Mouse (Mus musculus): ENCODE measurements around the gene Jdp2. TPM values are rescaled to one million over a fixed set of nuclear protein-coding genes. Genes with fewer than 3 reads are reported as not detected.

The Jdp2 gene
- polyA plus RNA-seq, 1 experiment from 2014 or later, result 0.24 TPM

DNA sequence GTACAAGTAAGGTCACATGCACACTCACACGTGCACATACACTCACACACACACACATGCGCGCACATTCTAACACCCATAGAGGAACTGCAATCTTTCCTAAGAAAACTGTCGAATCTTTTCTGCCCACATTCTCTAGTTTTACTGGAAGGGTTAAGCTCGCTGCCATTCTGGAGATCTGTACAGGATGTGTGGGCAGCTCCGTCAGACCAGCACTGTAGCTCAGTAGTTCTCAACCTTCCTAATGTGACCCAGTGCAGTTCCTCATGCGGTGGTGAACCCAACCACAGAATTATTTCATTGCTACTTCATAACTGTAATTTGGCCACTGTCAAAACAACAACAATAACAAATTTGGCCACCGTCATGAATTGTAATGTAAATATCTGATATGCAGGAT lies 75.1 kb downstream of the Jdp2 start:
- Histone ChIP-seq H3K4me3 (replicated peaks) (no peak overlapping the region), H3K27ac (no peak overlapping the region), H3K27me3 (no peaks in the 10 kb centered on the region), H3K36me3 (no peaks in the 10 kb centered on the region), H3K4me2 (replicated peaks) (no peak overlapping the region), H3K9me3 (no peaks in the 10 kb centered on the region; the same call in 1 of the 2 replicates), H3K9ac (replicated peaks) (no peak overlapping the region), H3K4me1 (replicated peaks) (0 out of 2 replicates have a peak, but pooled peaks cover under 1% of the 10 kb centered on the region)
- ATAC-seq, result no peak
- WGBS, result 91% methylated on average over 8 of the region's 8 CpGs

DNA sequence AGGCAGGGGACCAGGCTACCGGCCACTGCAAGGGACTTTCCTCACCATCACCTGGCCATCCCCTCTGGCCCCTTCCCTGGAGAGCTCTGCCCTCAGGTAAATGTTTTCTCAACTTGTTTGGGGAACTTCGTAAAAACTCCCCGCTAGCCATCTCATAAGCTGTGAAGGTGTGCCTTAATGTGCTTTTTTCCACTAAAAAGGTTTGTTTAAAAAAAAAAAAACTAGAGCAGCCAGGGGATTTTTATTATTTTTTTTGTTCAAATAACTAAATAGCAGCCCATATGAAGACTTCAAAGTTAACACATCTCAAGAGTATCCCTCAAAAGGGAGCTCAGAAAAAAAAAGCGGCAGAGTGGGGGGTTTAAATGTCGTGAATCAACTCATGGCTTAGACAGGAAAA lies 80.3 kb downstream of the Jdp2 start:
- WGBS, result 88% methylated on average over 5 of the region's 5 CpGs

DNA sequence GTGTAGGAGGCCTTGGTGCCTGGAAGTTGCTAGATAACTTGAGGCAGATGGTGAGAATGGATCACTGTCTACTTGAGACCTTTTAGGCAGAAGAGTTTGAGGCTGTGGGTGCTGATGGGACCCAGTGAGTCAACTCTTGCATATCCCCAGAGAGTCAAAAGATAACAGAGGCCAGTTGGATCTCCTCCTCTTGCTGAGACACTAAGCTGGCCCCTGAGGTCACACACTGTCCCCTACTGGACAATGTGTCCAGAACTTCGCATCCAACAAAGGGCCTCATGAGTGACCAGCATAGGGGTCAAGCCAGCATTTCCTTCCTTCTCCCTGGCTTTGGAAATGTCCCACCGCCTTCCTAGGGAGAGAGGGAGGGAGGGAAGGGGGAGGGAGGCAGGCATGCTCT lies 81.0 kb downstream of the Jdp2 start:
- H3K27me3 ChIP-seq, result no peaks in the 10 kb centered on the region
- no peaks in the 10 kb centered on the region for H3K9me3 ChIP-seq
- H3K4me3 ChIP-seq (replicated peaks), result no peak overlapping the region
- no peaks in the 10 kb centered on the region for H3K4me1 ChIP-seq (replicated peaks)
- ATAC-seq, result no peak
- no peak overlapping the region for H3K27ac ChIP-seq
- WGBS, result 75% methylated on average over 2 of the region's 2 CpGs
- no peak overlapping the region for H3K4me2 ChIP-seq (replicated peaks)
- no peaks in the 10 kb centered on the region for H3K36me3 ChIP-seq
- H3K9ac ChIP-seq (replicated peaks), result no peak overlapping the region

More for the DNA sequence above, 80.3 kb downstream of the Jdp2 start:
- no peak overlapping the region for H3K9ac ChIP-seq (replicated peaks)
- H3K27me3 ChIP-seq, result no peaks in the 10 kb centered on the region
- H3K36me3 ChIP-seq, result no peaks in the 10 kb centered on the region
- H3K27ac ChIP-seq, result no peak overlapping the region
- no peak for ATAC-seq
- no peak overlapping the region for H3K4me3 ChIP-seq (replicated peaks)
- H3K9me3 ChIP-seq, result no peaks in the 10 kb centered on the region
- H3K4me2 ChIP-seq (replicated peaks), result no peak overlapping the region
- H3K4me1 ChIP-seq (replicated peaks), result no peaks in the 10 kb centered on the region

DNA sequence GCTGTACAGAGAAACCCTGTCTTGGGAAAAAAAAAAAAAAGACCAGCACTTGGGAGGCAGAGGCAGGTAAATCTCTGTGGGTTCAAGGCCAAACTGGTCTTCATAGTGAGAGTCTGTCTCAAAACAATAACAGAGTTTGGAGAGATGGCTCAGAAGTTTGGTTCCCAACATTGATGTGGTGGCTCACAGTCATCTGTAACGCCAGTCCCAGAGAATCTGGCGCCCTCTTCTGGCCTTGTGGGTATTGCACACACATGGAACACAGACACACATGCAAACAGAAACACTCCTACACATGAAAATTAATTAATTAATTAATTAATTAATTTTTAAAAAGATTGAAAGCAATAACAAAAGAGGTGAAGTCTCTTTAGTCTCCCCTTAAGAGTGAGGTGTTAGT lies 83.5 kb downstream of the Jdp2 start:
- Histone ChIP-seq H3K9ac (replicated peaks) (no peak overlapping the region), H3K27me3 (no peaks in the 10 kb centered on the region), H3K4me1 (replicated peaks) (no peaks in the 10 kb centered on the region), H3K27ac (no peak overlapping the region), H3K4me3 (replicated peaks) (no peak overlapping the region), H3K9me3 (no peaks in the 10 kb centered on the region), H3K36me3 (no peaks in the 10 kb centered on the region), H3K4me2 (replicated peaks) (no peak overlapping the region)
- WGBS, result 38% methylated on average over 2 of the region's 2 CpGs
- ATAC-seq, result no peak

DNA sequence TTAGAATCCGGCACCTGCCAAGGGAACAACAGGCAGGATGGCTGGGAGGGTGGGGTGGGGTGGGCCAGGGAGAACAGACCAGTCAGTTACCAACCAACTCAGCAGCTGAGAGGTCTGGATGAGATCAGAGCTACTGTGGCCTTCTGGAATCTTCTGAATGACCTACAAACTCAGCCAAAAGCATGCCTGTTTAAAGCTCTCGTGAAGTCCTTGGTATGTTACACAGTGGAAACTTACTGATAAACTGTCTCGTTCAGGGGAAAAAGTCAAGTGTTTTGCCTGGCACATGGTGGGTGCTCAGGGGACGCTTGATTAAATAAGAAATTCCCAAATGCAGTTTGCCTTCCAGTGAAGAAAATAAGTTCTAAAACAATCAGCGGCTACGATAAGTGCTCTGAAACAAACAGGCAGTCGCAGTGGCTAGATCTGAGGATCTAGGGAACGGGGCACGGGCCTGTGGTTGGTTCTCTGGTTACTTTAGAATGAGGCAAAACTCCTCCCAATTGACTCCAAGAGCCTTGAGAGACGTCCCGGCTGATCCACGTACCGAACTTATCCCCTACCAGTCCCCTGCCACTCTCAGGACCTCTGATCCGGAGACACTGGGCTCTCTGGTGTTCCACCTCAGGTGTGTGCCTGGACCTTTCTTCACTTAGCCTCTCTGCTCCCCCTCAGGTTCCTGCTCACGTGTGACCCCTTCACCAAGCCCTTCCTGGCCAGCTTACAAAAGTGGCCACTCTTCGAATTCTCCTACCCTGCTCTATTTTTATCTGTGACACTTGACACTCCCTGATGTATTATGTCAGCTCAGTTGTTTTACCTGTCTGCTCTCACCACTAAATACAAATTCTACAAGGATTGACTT lies 85.8 kb downstream of the Jdp2 start:
- Histone ChIP-seq H3K9me3 (no peaks in the 10 kb centered on the region), H3K27ac (no peak overlapping the region), H3K36me3 (no peaks in the 10 kb centered on the region), H3K4me2 (replicated peaks) (no peak overlapping the region), H3K9ac (replicated peaks) (no peak overlapping the region), H3K4me3 (replicated peaks) (no peak overlapping the region), H3K4me1 (replicated peaks) (no peaks in the 10 kb centered on the region), H3K27me3 (no peaks in the 10 kb centered on the region)
- no peak for ATAC-seq
- 86% methylated on average over 16 of the region's 16 CpGs for WGBS

DNA sequence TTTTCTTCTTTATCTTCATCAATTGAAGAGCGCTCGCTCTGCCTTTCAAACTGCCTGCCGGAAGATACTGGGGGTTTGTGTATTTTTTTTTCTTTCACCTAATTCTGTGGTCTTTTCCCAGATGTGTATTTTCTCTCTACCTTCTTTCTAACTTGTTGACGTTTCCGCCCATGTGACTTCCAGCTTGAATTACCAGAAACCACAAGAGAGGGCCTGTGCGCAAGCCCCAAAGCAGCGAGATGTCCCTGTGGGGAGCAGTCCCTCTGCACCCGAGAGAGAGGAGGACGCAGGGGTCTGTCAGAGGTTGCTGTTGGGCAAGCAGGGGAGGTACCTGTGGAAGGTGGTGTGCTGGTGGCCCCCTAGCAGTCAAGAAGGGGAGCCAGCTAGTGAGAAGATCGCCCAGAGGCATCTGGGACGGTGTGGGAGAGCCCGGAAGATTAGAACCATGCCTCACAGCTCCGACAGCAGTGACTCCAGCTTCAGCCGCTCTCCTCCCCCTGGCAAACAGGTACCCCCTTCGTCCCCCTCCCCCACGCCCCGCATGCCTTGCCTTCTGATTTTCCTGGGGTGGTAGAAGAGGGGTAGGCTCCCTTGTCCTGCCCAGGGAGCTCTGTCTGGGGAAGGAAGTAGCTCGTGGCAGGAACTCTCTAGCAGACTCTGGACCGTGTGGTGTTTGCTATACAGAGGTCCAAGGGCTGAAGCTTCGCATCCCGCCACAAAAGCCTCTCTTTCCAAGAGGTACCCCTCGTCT lies 87.8 kb downstream of the Jdp2 start, which contains the start of gene Batf:
TSS of gene Batf (plus strand) at position 204 of the 751 bp plus-strand sequence.
- 51% methylated on average over 22 of the region's 22 CpGs for WGBS
- H3K9ac ChIP-seq (replicated peaks), result no peak within 1 kb of the TSS
- no peak within 1 kb of the TSS for H3K4me3 ChIP-seq (replicated peaks)
- H3K4me1 ChIP-seq (replicated peaks), result no peaks in the 10 kb centered on the region
- H3K9me3 ChIP-seq, result no peaks in the 10 kb centered on the region
- no peaks in the 10 kb centered on the region for H3K36me3 ChIP-seq
- no peak within 1 kb of the TSS for H3K27ac ChIP-seq
- no peak within 1 kb of the TSS for H3K4me2 ChIP-seq (replicated peaks)
- ATAC-seq, result no peak
- H3K27me3 ChIP-seq, result no peaks in the 10 kb centered on the region

DNA sequence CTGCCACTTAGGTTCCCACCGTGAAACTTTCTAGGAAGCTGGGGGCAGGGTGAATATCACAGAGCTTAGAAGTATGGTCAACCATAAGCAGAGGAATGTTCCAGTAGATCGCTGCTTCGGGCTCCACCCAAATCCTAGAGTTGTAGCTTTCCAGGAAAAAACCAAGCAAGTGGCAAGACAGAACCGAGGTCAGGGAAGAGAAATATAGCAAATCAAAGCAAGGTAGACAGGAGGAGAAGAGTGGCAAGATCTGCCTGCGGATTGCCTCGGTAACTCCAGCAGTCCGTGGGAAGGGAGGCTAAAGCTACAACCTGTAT lies 88.3 kb downstream of the Jdp2 start:
- H3K4me1 ChIP-seq (replicated peaks), result no peaks in the 10 kb centered on the region
- H3K9ac ChIP-seq (replicated peaks), result no peak overlapping the region
- no peaks in the 10 kb centered on the region for H3K27me3 ChIP-seq
- no peak overlapping the region for H3K4me2 ChIP-seq (replicated peaks)
- H3K4me3 ChIP-seq (replicated peaks), result no peak overlapping the region
- 82% methylated on average over 7 of the region's 7 CpGs for WGBS
- ATAC-seq, result no peak
- no peaks in the 10 kb centered on the region for H3K9me3 ChIP-seq
- no peaks in the 10 kb centered on the region for H3K36me3 ChIP-seq
- no peak overlapping the region for H3K27ac ChIP-seq

DNA sequence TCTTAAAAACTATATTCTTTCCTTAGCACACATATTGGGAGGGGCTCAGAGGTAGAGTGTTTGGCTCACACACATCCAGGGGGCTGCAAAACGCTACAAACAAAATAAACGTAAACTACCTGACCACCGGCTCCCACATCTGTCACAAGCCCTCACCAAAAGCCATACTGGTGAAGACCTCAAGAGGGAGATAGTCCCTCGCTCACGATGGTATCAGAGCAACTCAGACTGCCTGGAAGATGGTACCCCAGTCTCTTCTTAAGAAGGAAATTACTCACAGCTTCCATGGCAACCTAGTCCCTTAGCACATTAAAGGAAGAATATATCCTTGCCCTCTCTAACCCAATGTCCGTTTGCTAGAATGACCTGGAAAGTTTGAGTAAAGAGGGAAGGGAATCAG lies 89.0 kb downstream of the Jdp2 start:
- H3K27me3 ChIP-seq, result no peaks in the 10 kb centered on the region
- H3K4me2 ChIP-seq (replicated peaks), result no peak overlapping the region
- no peak for ATAC-seq
- WGBS, result 71% methylated on average over 6 of the region's 6 CpGs
- no peaks in the 10 kb centered on the region for H3K9me3 ChIP-seq
- H3K4me1 ChIP-seq (replicated peaks), result no peaks in the 10 kb centered on the region
- no peak overlapping the region for H3K27ac ChIP-seq
- H3K36me3 ChIP-seq, result no peaks in the 10 kb centered on the region
- no peak overlapping the region for H3K9ac ChIP-seq (replicated peaks)
- H3K4me3 ChIP-seq (replicated peaks), result no peak overlapping the region

Other genes with a start within 250 kb of the Jdp2 start
- 181 and 189 TPM in 2 replicates for gene Tmed10, start 224.2 kb upstream of the Jdp2 start, polyA plus RNA-seq (2015; fragmentation: Nextera tagmentation; extraction: Ambion mirVana)
- gene Fos, start 125.1 kb upstream of the Jdp2 start, polyA plus RNA-seq (2015; fragmentation: Nextera tagmentation; extraction: Ambion mirVana), result 0.82 and 0.90 TPM in 2 replicates
- 0.85 and 1.6 TPM in 2 replicates for gene Batf, start 87.6 kb downstream of the Jdp2 start, polyA plus RNA-seq (2015; fragmentation: Nextera tagmentation; extraction: Ambion mirVana)
- gene Flvcr2, start 147.5 kb downstream of the Jdp2 start, polyA plus RNA-seq (2015; fragmentation: Nextera tagmentation; extraction: Ambion mirVana), result 3.5 and 4.4 TPM in 2 replicates
- 92.9 and 93.0 TPM in 2 replicates for gene Erg28, start 225.5 kb downstream of the Jdp2 start, polyA plus RNA-seq (2015; fragmentation: Nextera tagmentation; extraction: Ambion mirVana)
- gene Ttll5, start 225.6 kb downstream of the Jdp2 start, polyA plus RNA-seq (2015; fragmentation: Nextera tagmentation; extraction: Ambion mirVana), result 13.6 and 14.0 TPM in 2 replicates

Measured in midbrain, embryonic 13.5 days (tissue).